Mouse (Mus musculus): ENCODE measurements around the gene Idh3a. TPM values are rescaled to one million over a fixed set of nuclear protein-coding genes. Genes with fewer than 3 reads are reported as not detected.

The Idh3a gene
- polyA plus RNA-seq, 1 experiment from 2014 or later: 522 TPM

DNA sequence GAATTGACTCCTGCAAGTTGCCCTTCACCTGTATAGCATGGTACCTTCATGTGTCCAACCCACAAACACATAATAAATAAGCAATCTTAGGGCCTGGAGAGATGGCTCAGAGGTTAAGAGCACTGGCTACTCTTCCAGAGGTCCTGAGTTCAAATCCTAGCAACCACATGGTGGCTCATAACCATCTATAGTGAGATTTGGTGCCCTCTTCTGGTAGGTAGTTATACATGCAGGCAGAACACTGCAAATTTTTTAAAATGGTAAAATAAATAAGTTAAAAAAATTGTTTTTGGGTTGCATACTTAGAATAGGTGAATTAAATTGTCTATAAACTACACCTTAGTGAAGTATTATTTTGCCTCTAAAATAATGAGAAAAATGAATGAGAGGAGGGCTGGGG lies 44.8 kb downstream of the Idh3a start:
- Histone ChIP-seq H3K9me3 (replicated peaks) (no peaks in the 10 kb centered on the region), H3K9ac (no peak overlapping the region), H3K36me3 (no peaks in the 10 kb centered on the region), H3K4me1 (replicated peaks) (peaks cover 8% of the 10 kb centered on the region), H3K4me3 (no peak overlapping the region), H3K27me3 (no peaks in the 10 kb centered on the region), H3K27ac (no peak overlapping the region), H3K4me2 (no peak overlapping the region)
- ATAC-seq (replicated peaks; ENCODE audit: insufficient number of reproducible peaks, insufficient read depth, low FRiP score, low read depth): no peak

DNA sequence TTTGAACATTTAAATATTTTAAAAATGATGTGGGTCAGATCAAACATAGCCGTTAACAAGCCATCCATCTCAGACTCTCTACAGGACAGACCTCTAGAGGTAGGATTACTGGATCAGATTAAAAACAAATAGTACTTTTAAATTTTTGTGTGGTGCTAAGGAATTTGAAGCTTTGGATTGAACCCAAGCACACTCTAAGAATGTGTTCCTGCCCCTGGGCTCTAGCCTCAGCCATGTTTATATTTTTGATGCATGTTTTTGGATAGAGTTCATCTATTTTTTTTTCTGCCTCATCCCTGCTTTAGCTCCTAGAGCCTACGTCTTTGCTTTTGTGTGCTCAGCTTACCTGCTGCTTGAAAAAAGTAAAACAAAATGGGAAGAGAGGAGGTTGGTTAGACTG lies 47.3 kb downstream of the Idh3a start:
- H3K4me3 ChIP-seq: no peak overlapping the region
- no peak overlapping the region for H3K27ac ChIP-seq
- H3K9ac ChIP-seq: no peak overlapping the region
- peak overlapping the region; percentile 42; the same call in 1 of the 2 replicates for H3K4me2 ChIP-seq
- ATAC-seq (replicated peaks; ENCODE audit: insufficient number of reproducible peaks, insufficient read depth, low FRiP score, low read depth): no peak
- H3K9me3 ChIP-seq (replicated peaks): no peaks in the 10 kb centered on the region
- no peaks in the 10 kb centered on the region for H3K36me3 ChIP-seq
- WGBS: 77% methylated on average over 2 of the region's 2 CpGs
- H3K4me1 ChIP-seq (replicated peaks): peaks cover 8% of the 10 kb centered on the region
- no peaks in the 10 kb centered on the region for H3K27me3 ChIP-seq

DNA sequence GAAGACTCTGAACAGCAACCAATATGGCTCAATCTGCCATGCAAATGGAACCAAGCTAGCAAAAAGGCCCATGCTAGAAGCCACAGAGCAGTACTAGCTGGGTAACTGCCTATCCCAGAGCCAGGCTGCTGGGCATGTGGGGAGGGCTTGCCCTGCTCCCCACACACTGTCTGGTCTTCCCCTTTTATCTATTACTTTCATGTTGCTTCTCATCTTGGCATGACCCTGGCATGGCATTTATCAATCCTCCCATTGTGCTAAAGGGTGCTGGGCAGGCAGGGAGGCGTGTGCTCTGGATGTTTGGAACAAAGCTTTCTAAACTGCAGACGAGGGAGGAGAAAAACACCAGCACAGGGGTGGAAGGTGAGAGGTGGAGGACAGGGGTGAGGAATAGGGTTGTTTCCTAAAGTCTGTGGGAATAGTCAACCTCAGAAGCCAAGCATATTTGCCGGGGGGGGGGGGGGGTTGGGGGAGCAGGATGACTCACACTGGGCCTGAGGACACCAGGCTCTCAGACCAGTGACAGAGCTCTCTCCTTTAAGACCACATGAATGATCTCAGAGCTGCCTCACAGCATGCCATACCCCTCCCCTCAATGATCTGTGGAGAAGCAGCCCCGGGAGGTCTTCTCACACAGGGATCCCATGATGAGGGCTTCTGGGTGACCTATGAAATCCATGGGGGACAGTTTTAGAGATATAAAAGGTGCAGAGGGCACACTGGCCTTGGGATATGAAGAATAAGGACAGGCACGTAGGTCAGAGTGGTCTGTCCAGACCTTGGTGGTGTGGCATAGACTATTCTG lies 51.6 kb downstream of the Idh3a start:
- ATAC-seq (replicated peaks; ENCODE audit: insufficient number of reproducible peaks, insufficient read depth, low FRiP score, low read depth): no peak
- Histone ChIP-seq H3K4me3 (no peak overlapping the region), H3K4me1 (replicated peaks) (peaks cover 12% of the 10 kb centered on the region), H3K27me3 (no peaks in the 10 kb centered on the region), H3K27ac (no peak overlapping the region), H3K9me3 (replicated peaks) (no peaks in the 10 kb centered on the region), H3K4me2 (no peak overlapping the region), H3K9ac (no peak overlapping the region), H3K36me3 (no peaks in the 10 kb centered on the region)
- 49% methylated on average over 5 of the region's 5 CpGs for WGBS

DNA sequence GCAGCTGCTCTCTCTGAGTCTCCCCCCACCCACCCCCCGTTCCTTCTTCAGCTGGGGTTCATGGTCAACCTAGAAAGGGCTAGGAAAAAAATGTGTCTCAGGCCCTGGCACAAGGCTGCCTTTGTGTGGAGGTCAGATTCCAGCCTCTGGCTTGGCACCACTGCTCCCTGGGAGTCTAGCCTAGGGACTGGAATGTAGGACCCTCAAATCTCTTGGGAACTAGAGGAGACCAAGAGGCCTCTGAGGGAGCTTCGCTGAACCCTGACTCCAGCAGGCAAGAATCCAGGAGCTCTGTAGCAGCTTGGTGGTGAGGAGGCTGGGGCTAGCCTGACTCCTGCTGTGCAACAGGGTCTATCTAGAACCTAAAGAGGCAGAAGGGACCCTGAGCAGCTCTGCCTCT lies 53.1 kb downstream of the Idh3a start:
- 53% methylated on average over 2 of the region's 2 CpGs for WGBS
- H3K9ac ChIP-seq: no peak overlapping the region
- no peaks in the 10 kb centered on the region for H3K27me3 ChIP-seq
- no peak; the same call in 1 of the 2 replicates for ATAC-seq (replicated peaks; ENCODE audit: insufficient number of reproducible peaks, insufficient read depth, low FRiP score, low read depth)
- H3K27ac ChIP-seq: no peak overlapping the region
- H3K4me3 ChIP-seq: no peak overlapping the region
- no peaks in the 10 kb centered on the region for H3K36me3 ChIP-seq
- no peaks in the 10 kb centered on the region for H3K9me3 ChIP-seq (replicated peaks)
- H3K4me1 ChIP-seq (replicated peaks): peaks cover 6% of the 10 kb centered on the region; the same call in 1 of the 2 replicates
- no peak overlapping the region for H3K4me2 ChIP-seq

DNA sequence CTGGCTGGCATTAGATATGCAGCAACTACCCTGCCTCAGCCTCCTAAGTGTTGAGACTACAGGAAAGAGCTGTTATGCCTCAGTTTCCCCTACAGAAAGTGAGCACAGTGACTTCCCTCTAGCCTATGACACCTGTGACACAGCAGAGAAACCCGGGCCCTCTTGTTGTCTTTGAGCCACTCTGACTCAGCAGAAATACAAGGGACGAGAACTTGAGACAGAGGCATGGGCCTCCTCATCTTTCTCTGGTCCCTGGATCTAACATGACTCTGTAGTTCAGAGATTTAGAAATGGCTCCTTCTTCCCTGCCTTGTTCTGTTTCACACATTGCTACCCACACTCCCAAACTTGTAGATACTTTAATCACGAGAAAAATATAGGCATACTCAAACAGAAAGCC lies 55.4 kb downstream of the Idh3a start:
- Histone ChIP-seq H3K4me1 (replicated peaks) (0 out of 2 replicates have a peak, but pooled peaks cover 4% of the 10 kb centered on the region), H3K9me3 (replicated peaks) (no peaks in the 10 kb centered on the region), H3K27ac (no peak overlapping the region), H3K4me2 (no peak overlapping the region), H3K27me3 (no peaks in the 10 kb centered on the region), H3K36me3 (no peaks in the 10 kb centered on the region), H3K9ac (no peak overlapping the region), H3K4me3 (no peak overlapping the region)
- ATAC-seq (replicated peaks; ENCODE audit: insufficient number of reproducible peaks, insufficient read depth, low FRiP score, low read depth): no peak
- WGBS: 72% methylated on average over 3 of the region's 3 CpGs

DNA sequence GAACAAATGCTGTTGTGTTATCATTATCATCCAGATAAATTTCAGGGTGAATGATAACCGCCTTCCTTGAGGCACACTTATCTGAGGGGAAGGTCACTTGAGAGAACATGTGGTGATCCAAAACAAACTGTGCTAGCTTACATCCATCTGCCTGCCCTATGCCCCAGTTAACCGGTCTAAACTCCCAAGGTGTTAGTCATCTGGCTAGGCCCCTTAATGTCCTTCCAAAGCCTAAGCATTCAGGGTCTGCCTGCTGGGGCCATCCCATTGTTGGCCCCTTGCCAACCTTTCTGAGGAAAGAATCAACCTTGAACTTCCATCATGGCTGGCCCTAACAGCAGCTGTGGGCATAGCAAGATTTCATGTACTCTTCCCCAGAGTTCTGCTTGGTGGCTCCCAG lies 56.0 kb downstream of the Idh3a start:
- no peak overlapping the region for H3K4me3 ChIP-seq
- H3K9ac ChIP-seq: no peak overlapping the region
- no peak for ATAC-seq (replicated peaks; ENCODE audit: insufficient number of reproducible peaks, insufficient read depth, low FRiP score, low read depth)
- 65% methylated on average over 2 of the region's 2 CpGs for WGBS
- H3K4me1 ChIP-seq (replicated peaks): 0 out of 2 replicates have a peak, but pooled peaks cover 4% of the 10 kb centered on the region
- no peaks in the 10 kb centered on the region for H3K36me3 ChIP-seq
- no peak overlapping the region for H3K27ac ChIP-seq
- H3K27me3 ChIP-seq: no peaks in the 10 kb centered on the region
- no peaks in the 10 kb centered on the region for H3K9me3 ChIP-seq (replicated peaks)
- no peak overlapping the region for H3K4me2 ChIP-seq

DNA sequence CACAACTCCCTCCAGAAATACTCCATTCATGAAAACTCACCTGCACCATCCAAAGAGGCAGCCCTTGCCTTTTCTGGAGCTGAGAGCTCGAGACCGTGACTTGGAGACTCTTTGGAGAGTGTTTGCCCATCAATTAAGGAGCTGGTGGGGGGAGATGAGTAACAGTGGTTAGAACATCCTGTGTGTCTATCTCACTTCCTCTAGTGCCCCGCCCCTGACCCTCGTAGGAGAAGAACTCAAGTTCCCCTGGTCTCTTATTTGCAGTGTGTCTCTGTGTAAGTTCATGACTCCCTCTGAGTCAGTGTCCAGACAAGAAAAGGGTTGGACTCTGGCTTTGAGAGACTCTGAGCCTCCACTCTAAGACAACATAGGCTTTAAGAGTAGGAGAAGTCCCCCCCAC lies 56.4 kb downstream of the Idh3a start:
- WGBS: 57% methylated on average over 4 of the region's 4 CpGs
- Histone ChIP-seq H3K4me1 (replicated peaks) (0 out of 2 replicates have a peak, but pooled peaks cover 4% of the 10 kb centered on the region), H3K4me2 (no peak overlapping the region), H3K36me3 (no peaks in the 10 kb centered on the region), H3K27me3 (no peaks in the 10 kb centered on the region), H3K9me3 (replicated peaks) (no peaks in the 10 kb centered on the region), H3K9ac (no peak overlapping the region), H3K4me3 (no peak overlapping the region), H3K27ac (no peak overlapping the region)
- ATAC-seq (replicated peaks; ENCODE audit: insufficient number of reproducible peaks, insufficient read depth, low FRiP score, low read depth): no peak

DNA sequence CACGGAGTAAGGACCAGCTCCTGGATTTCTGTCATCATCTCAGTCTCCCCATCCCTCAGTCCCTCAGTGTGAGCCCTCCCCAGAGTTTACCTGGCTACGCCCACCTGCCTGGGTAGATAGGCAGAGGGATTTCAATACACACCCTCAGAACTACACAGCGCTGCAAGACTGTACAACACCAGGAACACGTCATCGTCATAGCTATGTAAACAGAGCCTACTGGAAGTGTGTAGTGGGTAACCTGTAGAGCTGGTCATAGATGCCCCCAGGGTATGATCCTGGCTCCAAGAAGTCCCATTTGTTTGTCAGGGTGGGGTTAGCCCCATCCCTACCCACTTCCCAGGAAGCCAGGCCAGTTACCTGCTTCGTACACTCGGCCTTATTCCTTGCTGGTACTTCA lies 57.0 kb downstream of the Idh3a start:
- 83% methylated on average over 7 of the region's 7 CpGs for WGBS
- H3K4me3 ChIP-seq: no peak overlapping the region
- H3K4me2 ChIP-seq: no peak overlapping the region
- H3K4me1 ChIP-seq (replicated peaks): 0 out of 2 replicates have a peak, but pooled peaks cover 4% of the 10 kb centered on the region
- no peaks in the 10 kb centered on the region for H3K36me3 ChIP-seq
- H3K27ac ChIP-seq: no peak overlapping the region
- H3K9ac ChIP-seq: no peak overlapping the region
- no peaks in the 10 kb centered on the region for H3K9me3 ChIP-seq (replicated peaks)
- no peak for ATAC-seq (replicated peaks; ENCODE audit: insufficient number of reproducible peaks, insufficient read depth, low FRiP score, low read depth)
- H3K27me3 ChIP-seq: no peaks in the 10 kb centered on the region

DNA sequence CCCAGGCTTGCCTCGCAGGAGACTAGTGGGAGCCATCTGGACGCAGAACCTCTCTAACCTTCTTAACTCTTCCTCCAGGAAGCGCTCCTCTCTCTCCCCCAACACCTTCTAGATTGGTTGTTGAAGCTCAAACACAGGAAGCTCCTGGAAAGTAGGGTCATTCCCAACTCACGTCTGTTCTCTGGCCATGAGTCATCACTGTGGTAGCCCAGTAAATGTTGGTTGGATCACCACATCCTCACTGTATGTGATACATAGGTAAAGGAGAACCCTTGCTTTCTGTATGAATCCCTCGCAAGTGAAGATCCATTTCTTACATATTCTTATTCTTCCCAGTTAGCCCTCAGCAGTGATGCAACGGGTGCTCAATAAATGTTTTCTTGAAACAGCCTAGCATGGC lies 59.4 kb downstream of the Idh3a start:
- H3K4me1 ChIP-seq (replicated peaks): 0 out of 2 replicates have a peak, but pooled peaks cover 4% of the 10 kb centered on the region
- H3K27ac ChIP-seq: no peak overlapping the region
- 72% methylated on average over 6 of the region's 6 CpGs for WGBS
- H3K27me3 ChIP-seq: no peaks in the 10 kb centered on the region
- H3K4me2 ChIP-seq: no peak overlapping the region
- ATAC-seq (replicated peaks; ENCODE audit: insufficient number of reproducible peaks, insufficient read depth, low FRiP score, low read depth): no peak
- no peak overlapping the region for H3K4me3 ChIP-seq
- H3K9me3 ChIP-seq (replicated peaks): no peaks in the 10 kb centered on the region
- no peaks in the 10 kb centered on the region for H3K36me3 ChIP-seq
- no peak overlapping the region for H3K9ac ChIP-seq

DNA sequence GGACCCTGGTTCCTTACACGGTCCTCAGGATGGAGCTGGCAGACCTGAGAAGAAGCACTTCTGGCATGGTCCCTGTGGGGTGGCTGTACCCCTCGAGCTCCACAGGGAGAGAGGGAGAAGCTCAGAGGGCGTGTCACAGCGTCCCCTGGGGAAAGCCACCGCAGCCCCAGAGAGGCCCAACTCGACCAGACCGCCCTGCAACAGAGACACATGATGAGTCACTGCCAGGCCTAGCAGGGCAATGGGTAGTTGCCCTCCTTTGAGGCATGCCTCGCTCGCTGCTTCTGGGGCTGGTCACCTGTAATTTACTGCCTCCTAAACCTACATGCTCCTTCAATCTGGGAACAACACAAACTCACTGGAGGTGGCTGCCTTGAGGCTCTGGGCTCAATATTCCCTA lies 60.1 kb downstream of the Idh3a start:
- Histone ChIP-seq H3K4me2 (no peak overlapping the region), H3K36me3 (no peaks in the 10 kb centered on the region), H3K27ac (no peak overlapping the region), H3K4me3 (no peak overlapping the region), H3K4me1 (replicated peaks) (0 out of 2 replicates have a peak, but pooled peaks cover 4% of the 10 kb centered on the region), H3K27me3 (no peaks in the 10 kb centered on the region), H3K9me3 (replicated peaks) (no peaks in the 10 kb centered on the region), H3K9ac (no peak overlapping the region)
- no peak for ATAC-seq (replicated peaks; ENCODE audit: insufficient number of reproducible peaks, insufficient read depth, low FRiP score, low read depth)
- 72% methylated on average over 9 of the region's 9 CpGs for WGBS

DNA sequence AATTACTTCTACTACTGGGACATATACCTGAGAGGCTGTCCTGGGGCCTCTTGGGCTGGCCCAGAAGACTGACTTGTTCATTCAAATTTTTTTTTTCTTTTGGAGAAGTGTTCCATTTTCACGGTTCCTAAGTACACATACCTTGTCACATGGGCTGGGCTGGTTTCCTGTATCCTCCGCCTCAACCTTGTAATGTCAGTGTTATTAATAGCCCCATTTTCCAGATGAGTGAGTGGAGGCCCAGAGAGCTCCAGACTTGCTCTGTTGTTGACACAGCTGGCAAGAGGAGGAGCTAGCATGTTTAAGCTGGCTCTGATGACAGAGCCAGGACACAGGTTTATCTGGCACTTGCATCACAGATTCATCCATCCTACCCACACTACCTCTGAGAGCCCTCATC lies 61.3 kb downstream of the Idh3a start:
- no peak overlapping the region for H3K4me3 ChIP-seq

DNA sequence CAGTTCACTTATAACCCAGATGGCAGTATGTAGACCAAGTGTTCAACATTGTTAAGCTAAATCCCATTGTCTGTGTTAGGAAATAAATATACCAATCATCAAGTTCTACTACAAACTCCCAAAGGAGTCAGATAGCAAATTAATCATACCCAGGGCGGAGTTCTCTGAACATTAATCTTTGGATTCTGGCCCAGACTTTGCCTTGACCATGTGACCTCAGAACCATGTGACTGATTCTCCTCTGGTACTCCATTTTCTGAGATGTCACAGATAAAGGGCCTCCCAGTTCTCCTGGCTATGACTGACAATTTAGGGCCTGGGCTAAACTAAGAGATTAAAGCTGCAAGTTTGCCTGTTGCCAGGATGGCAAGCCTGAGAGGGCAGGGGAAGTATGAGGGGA lies 63.2 kb downstream of the Idh3a start:
- H3K27me3 ChIP-seq: no peaks in the 10 kb centered on the region
- H3K9me3 ChIP-seq (replicated peaks): no peaks in the 10 kb centered on the region
- no peaks in the 10 kb centered on the region for H3K4me1 ChIP-seq (replicated peaks)
- no peak for ATAC-seq (replicated peaks; ENCODE audit: insufficient number of reproducible peaks, insufficient read depth, low FRiP score, low read depth)
- WGBS: 73% methylated on average over 1 of the region's 1 CpGs
- H3K9ac ChIP-seq: no peak overlapping the region
- H3K4me2 ChIP-seq: no peak overlapping the region
- no peak overlapping the region for H3K27ac ChIP-seq
- no peaks in the 10 kb centered on the region for H3K36me3 ChIP-seq
- H3K4me3 ChIP-seq: no peak overlapping the region

More for the DNA sequence above, 61.3 kb downstream of the Idh3a start:
- no peaks in the 10 kb centered on the region for H3K36me3 ChIP-seq
- no peaks in the 10 kb centered on the region for H3K27me3 ChIP-seq
- no peak for ATAC-seq (replicated peaks; ENCODE audit: insufficient number of reproducible peaks, insufficient read depth, low FRiP score, low read depth)
- no peak overlapping the region for H3K9ac ChIP-seq
- H3K4me1 ChIP-seq (replicated peaks): no peaks in the 10 kb centered on the region
- no peak overlapping the region for H3K27ac ChIP-seq
- WGBS: 58% methylated on average over 2 of the region's 2 CpGs
- H3K9me3 ChIP-seq (replicated peaks): no peaks in the 10 kb centered on the region
- no peak overlapping the region for H3K4me2 ChIP-seq

Data from heart, embryonic 15.5 days (tissue).